8 mouse cellular contexts compared by ENCODE assay signal in the genomic region with DNA sequence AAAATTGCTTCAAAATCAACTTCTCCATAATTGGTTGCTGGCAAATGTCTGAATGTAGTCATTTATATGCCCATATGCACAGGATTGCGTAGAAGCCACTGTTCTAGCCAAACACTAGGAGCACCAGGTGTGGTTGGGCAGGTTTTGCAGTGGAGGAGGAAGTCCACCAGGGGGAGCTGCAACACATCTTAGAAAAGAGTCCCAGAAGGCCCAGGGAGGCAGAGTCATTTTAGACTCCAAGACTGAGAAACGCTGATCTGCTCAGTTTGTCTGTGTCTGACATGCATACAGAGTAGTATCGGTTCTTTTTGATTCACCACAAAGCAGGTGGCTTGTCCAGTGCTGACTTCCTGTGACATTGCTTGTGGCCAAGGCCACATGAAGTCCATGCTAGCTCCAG. TPM values are rescaled to one million over a fixed set of nuclear protein-coding genes. Genes with fewer than 3 reads are reported as not detected.
DNase-seq lines count a peak whose midpoint lies in the region; ATAC-seq and TF ChIP-seq lines count a peak whose summit lies in the region.
"Had no signal": no experiment of that assay in that cellular context is flagged by ENCODE, and none has a peak within 500 bp of the region (broad histone marks: within the 10 kb centered on the region; RNA-seq: fewer than 3 reads in every experiment).

No protein-coding gene starts in this region.

- 16% methylated on average over 3 of the region's 3 CpGs for WGBS in bone marrow, adult 2 months
- WGBS in embryonic facial prominence, embryonic 14.5 days = 33% methylated on average over 3 of the region's 3 CpGs
- 26% methylated on average over 3 of the region's 3 CpGs for WGBS in hindbrain, embryonic 14.5 days
- WGBS in midbrain, embryonic 14.5 days = 27% methylated on average over 3 of the region's 3 CpGs

- peak; percentile 81 for TF ChIP-seq CTCF in bone marrow, adult 2 months (IDR thresholded peaks at IDR 0.05; ENCODE audit: control insufficient read depth, insufficient read depth, low read length)

- no peaks in the 10 kb centered on the region for H3K27me3 ChIP-seq in embryonic facial prominence, embryonic 14.5 days (replicated peaks; ENCODE audit: control insufficient read depth, insufficient read depth, low read length)
- H3K27me3 ChIP-seq in hindbrain, embryonic 14.5 days (ENCODE audit: control insufficient read depth, insufficient read depth, low read length) = no peaks in the 10 kb centered on the region
- H3K27me3 ChIP-seq in midbrain, embryonic 14.5 days (ENCODE audit: control insufficient read depth, insufficient read depth, low read length) = no peaks in the 10 kb centered on the region
- H3K27me3 ChIP-seq: midbrain, embryonic 12.5 days had no signal

- TF ChIP-seq POLR2A in bone marrow, adult 2 months (IDR thresholded peaks at IDR 0.05; ENCODE audit: borderline replicate concordance, control insufficient read depth, low read depth, low read length) = no peak

- no peak overlapping the region for H3K4me2 ChIP-seq in embryonic facial prominence, embryonic 14.5 days (ENCODE audit: low read depth, low read length)
- H3K4me2 ChIP-seq in hindbrain, embryonic 14.5 days (replicated peaks) = no peak overlapping the region
- no peak overlapping the region for H3K4me2 ChIP-seq in midbrain, embryonic 14.5 days (ENCODE audit: low read length)
- H3K4me2 ChIP-seq: midbrain, embryonic 12.5 days had no signal

- peak; percentile 60; the same call in 1 of the 2 replicates for ATAC-seq in embryonic facial prominence, embryonic 14.5 days (ENCODE audit: low read depth)
- peak; percentile 46; the same call in 1 of the 2 replicates for ATAC-seq in hindbrain, embryonic 14.5 days (ENCODE audit: low FRiP score)
- ATAC-seq in midbrain, embryonic 14.5 days (ENCODE audit: low FRiP score, low TSS enrichment) = no peak

- no peaks in the 10 kb centered on the region for H3K9me3 ChIP-seq in embryonic facial prominence, embryonic 14.5 days (ENCODE audit: control insufficient read depth, low read length)
- H3K9me3 ChIP-seq in hindbrain, embryonic 14.5 days (ENCODE audit: control insufficient read depth, low read length) = no peaks in the 10 kb centered on the region
- no peaks in the 10 kb centered on the region for H3K9me3 ChIP-seq in midbrain, embryonic 14.5 days (ENCODE audit: control insufficient read depth, low read length)
- H3K9me3 ChIP-seq: midbrain, embryonic 12.5 days had no signal

- H3K4me1 ChIP-seq in bone marrow, adult 2 months (ENCODE audit: control insufficient read depth, insufficient read depth, low read length) = peaks cover 1% of the 10 kb centered on the region; the same call in 1 of the 2 replicates
- H3K4me1 ChIP-seq in embryonic facial prominence, embryonic 14.5 days (ENCODE audit: control insufficient read depth, insufficient read depth, low read length) = no peaks in the 10 kb centered on the region
- no peaks in the 10 kb centered on the region for H3K4me1 ChIP-seq in hindbrain, embryonic 14.5 days (replicated peaks; ENCODE audit: control insufficient read depth, insufficient read depth, low read length)
- H3K4me1 ChIP-seq in midbrain, embryonic 14.5 days (ENCODE audit: control insufficient read depth, insufficient read depth, low read length) = no peaks in the 10 kb centered on the region
- H3K4me1 ChIP-seq: midbrain, embryonic 12.5 days had no signal

- no peak overlapping the region for H3K4me3 ChIP-seq in bone marrow, adult 2 months (replicated peaks; ENCODE audit: control insufficient read depth, low read depth, low read length)
- H3K4me3 ChIP-seq in embryonic facial prominence, embryonic 14.5 days (ENCODE audit: low read depth, low read length) = no peak overlapping the region
- H3K4me3 ChIP-seq in hindbrain, embryonic 14.5 days (replicated peaks; ENCODE audit: low read length) = no peak overlapping the region
- H3K4me3 ChIP-seq in midbrain, embryonic 14.5 days (replicated peaks; ENCODE audit: low read depth, low read length) = no peak overlapping the region
- H3K4me3 ChIP-seq: midbrain, embryonic 12.5 days had no signal

- peaks cover 1% of the 10 kb centered on the region; the same call in 1 of the 2 replicates for H3K36me3 ChIP-seq in embryonic facial prominence, embryonic 14.5 days (ENCODE audit: control insufficient read depth, insufficient read depth, low read length)
- peaks cover 6% of the 10 kb centered on the region for H3K36me3 ChIP-seq in hindbrain, embryonic 14.5 days (replicated peaks; ENCODE audit: control insufficient read depth, insufficient read depth)
- 0 out of 2 replicates have a peak, but pooled peaks cover 3% of the 10 kb centered on the region for H3K36me3 ChIP-seq in midbrain, embryonic 14.5 days (ENCODE audit: control insufficient read depth, insufficient read depth, low read length)

- peak; percentile 86 for DNase-seq in MN1 (ENCODE audit: low spot score)
- peak; percentile 87 for DNase-seq in embryonic facial prominence, embryonic 14.5 days (ENCODE audit: low spot score)
- DNase-seq in hindbrain, embryonic 14.5 days (ENCODE audit: low spot score) = peak; percentile 93
- peak; percentile 84 to 94 for DNase-seq in left cerebral cortex, adult 18-20 months (ENCODE audit: low spot score in 2 of 2)
- DNase-seq in midbrain, embryonic 14.5 days = peak; percentile 94
- DNase-seq in spleen, adult 18-20 months = peak; percentile 47 to 74

- no peak overlapping the region for H3K27ac ChIP-seq in bone marrow, adult 2 months (ENCODE audit: control insufficient read depth, insufficient read depth, low read depth, low read length, poor library complexity)
- H3K27ac ChIP-seq in embryonic facial prominence, embryonic 14.5 days (replicated peaks; ENCODE audit: low read depth, low read length) = no peak overlapping the region
- H3K27ac ChIP-seq in hindbrain, embryonic 14.5 days = no peak overlapping the region
- H3K27ac ChIP-seq in midbrain, embryonic 14.5 days (replicated peaks; ENCODE audit: low read depth, low read length) = no peak overlapping the region
- H3K27ac ChIP-seq: midbrain, embryonic 12.5 days had no signal

- no peak overlapping the region for H3K9ac ChIP-seq in embryonic facial prominence, embryonic 14.5 days (ENCODE audit: low read depth, low read length)
- no peak overlapping the region for H3K9ac ChIP-seq in hindbrain, embryonic 14.5 days
- H3K9ac ChIP-seq in midbrain, embryonic 14.5 days (replicated peaks; ENCODE audit: low read length) = no peak overlapping the region
- H3K9ac ChIP-seq: midbrain, embryonic 12.5 days had no signal

RNA-seq across cellular contexts. Expression of a gene that starts 3.2 kb away (rescaled TPM):
- 1.4 TPM in 1 of 2 replicates, not detected in the other for polyA plus RNA-seq in bone marrow, adult 2 months (2011; ENCODE audit: insufficient read depth, insufficient read length, low replicate concordance, missing spikeins)
- not detected in 2 replicates for polyA plus RNA-seq in embryonic facial prominence, embryonic 14.5 days (2014; fragmentation: Nextera tagmentation; extraction: Ambion mirVana)
- not detected in 2 replicates for polyA plus RNA-seq in hindbrain, embryonic 14.5 days (2014; fragmentation: Nextera tagmentation; extraction: Ambion mirVana)
- total RNA-seq in left cerebral cortex, adult 18-20 months (2021) = under 1 TPM; 0.12 to 0.30 TPM
- not detected in 2 replicates for polyA plus RNA-seq in midbrain, embryonic 14.5 days (2014; fragmentation: Nextera tagmentation; extraction: Ambion mirVana)
- polyA plus RNA-seq: midbrain, embryonic 12.5 days had no signal
